Mouse (Mus musculus): ENCODE measurements around the gene Hist1h1e. TPM values are rescaled to one million over a fixed set of nuclear protein-coding genes. Genes with fewer than 3 reads are reported as not detected.
"Not testable (repeated sequence)": the region's sequence is repeated elsewhere in the genome, so short reads cannot be mapped to it uniquely, and the experiment has no call there.

The Hist1h1e gene
- total RNA-seq, 2 experiments from 2014 or later: 70.8 to 73.2 TPM

DNA sequence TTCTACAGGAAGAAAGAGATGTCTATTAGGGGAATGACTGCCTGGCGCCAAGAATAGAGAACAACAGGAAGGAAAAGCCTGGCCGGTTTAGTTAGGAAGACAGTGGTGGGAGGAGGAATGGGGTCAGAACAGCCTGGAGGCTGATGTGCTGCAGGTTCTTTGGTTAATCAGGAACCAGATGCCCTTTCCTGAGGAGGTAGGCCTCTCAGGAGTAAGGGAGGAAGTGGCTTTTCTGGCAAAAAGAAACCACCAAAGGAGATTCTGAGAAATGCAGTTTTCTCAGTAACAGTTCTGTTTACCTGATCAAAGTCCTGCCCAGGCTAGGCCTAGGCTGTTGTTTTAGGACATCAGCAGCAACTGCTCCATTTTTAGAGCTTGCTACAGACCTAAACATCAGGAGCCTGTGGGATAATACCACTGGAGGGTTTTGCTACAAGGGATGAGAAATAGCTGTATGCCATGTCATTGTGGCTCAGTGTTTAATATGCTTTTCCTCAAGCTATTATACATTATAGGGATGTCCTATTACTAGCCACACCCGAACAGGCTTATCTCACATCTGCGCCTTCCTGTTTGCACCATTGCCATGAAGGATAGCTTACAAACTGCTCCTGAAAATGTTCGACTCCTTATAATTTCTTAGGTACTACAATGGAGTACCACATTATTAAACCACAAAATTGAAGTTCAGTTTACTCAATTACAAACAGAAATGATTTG, 29.1 kb downstream of the Hist1h1e start:
- DNase-seq (ENCODE audit: low spot score in 2 of 2): no peak
- intact Hi-C loops (cut with DNase I): no loop called here

DNA sequence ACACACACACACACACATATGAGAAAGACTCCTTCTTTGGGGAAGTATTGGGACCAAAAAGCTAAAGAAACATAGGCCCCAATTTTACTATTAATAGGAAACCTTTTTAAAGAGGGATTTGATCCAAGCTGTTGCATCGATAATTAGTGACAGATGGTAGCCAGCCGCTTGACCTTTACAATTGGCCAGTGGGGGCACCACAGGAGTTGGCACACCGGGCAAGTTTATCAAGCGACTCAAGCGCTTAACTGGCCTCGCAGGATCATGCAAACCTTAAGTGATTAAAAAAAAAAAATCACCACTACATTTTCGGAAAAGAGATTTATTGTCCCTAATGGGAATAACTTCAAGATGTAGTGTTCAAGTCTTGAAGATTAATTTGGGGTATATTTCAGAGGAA, 29.7 kb downstream of the Hist1h1e start:
- no peak for DNase-seq (ENCODE audit: low spot score in 2 of 2)
- intact Hi-C loops (cut with DNase I): no loop called here

DNA sequence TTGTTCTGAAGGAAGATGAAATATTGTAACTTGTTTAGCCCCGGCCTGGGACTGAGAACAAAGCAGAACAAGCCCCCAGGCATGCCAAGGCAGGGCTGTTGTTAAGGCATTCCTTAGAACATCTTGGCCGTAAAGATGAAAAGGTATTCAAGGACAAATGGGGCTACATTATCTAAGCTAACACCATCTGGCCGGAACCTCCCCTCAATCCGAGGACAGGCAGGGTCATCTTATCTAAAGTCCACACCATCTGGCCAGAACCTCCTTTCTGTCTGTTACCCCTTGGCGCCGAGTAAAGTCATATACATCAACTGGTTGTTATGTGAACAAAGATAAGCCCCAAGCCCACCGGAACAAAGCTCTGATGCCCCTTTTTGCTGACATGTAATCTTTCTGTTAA, 30.5 kb downstream of the Hist1h1e start:
- DNase-seq (ENCODE audit: low spot score in 2 of 2); intact Hi-C loops (cut with DNase I): not testable (repeated sequence)

DNA sequence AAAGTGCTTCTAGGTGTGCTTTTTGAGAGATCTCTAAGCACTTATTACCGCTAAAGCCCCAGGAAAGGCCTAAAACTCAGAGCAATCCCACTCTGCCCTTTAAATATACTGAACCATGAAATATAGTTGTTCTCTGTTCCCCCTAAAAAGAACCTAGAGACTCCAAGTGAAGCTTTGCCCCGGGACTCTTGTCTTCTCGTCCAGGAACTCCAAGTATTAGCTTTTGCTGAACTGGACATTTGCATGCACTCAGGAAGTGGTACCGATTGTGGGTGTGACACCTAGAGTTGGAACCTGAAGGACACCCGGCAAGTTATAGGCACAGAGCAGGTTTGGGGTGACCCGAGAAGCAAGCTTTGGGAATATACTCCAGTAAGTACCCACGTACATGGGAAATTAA, 31.2 kb downstream of the Hist1h1e start:
- intact Hi-C loops (cut with DNase I): no loop called here
- DNase-seq (ENCODE audit: low spot score in 2 of 2): no peak

DNA sequence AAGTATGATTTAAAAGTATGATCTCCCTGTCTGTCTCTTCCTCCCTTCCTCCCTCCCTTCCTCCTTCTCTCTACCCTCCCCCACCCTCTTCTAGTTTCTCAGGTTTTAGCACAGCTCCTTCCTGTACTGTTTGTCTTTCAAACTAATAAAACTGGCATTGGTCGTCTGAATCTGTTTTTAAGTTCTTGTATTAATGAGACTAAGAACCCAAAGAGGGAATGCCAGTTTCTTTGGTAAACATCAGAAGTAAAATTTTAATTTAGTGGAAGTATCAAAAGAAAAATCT, 35.5 kb downstream of the Hist1h1e start:
- DNase-seq (ENCODE audit: low spot score in 2 of 2): no peak
- intact Hi-C loops (cut with DNase I): loop anchor here (5.0 kb wide), 2 partner anchors 35 to 95 kb away; partner anchors contain the start of genes Hist1h1e, Hist1h2ac, Hist1h2bc and Hist1h2be

DNA sequence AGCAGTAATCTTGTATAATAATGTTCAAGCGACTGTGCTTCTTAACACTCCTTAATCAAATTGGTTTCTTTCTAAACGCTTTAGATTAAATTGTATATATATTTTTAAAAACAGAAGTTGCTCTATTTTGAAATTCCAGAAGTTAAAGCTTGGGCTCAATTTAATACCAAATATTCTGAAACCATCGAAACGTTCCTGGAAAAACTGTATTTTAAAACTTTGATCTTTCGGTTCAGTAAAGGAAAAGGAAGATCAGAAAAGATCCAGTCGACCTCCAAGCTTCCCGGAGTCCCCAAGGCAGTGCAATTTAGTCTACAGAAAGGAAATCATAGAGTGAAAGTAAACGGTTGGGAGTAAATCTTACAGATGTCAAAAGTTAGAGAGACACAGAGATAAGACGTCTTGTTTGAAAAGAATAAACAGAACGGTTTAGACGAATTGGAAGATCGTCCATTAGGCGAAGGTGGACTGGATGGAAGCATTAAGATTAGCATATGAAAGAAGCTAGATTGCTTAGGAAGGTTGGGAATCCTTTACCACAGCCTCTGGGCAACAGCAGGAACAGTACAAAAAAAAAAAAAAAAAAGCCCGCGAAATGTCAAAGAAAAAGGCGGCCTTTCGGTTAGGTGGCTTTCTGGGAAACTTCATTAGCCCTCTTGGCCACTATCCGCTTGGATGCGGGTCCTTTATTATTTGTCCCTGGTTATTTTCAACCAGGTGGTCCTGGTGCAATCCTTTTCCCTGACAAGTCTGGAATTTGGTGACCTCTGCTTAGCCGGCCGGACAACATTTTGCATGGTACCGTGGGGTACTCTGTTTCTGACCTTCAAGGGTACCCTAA, 36.0 kb downstream of the Hist1h1e start:
- intact Hi-C loops (cut with DNase I): loop anchor here (5.0 kb wide), 2 partner anchors 36 to 96 kb away; partner anchors contain the start of genes Hist1h1e, Hist1h2ac, Hist1h2bc and Hist1h2be
- no peak for DNase-seq (ENCODE audit: low spot score in 2 of 2)

DNA sequence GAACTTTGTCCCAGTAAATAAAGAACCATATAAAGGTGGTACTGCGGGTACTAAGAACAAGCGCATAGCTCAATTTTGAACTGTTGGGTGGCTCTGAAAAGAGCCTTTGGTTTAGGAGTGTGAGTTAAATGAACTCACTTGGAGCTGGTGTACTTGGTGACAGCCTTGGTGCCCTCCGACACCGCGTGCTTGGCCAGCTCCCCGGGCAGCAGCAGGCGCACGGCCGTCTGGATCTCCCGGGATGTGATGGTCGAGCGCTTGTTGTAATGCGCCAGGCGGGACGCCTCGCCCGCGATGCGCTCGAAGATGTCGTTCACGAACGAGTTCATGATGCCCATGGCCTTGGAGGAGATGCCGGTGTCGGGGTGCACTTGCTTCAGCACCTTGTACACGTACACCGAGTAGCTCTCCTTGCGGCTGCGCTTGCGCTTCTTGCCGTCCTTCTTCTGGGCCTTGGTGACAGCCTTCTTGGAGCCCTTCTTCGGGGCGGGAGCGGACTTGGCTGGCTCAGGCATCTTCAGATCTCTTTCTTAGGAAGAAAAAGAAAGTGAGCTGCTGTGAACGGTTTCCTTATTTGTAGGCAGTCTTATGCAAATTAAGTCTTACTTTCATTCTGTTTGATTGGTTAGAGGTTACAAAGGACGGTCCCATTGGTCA, 36.8 kb downstream of the Hist1h1e start:
- intact Hi-C loops (cut with DNase I): loop anchor here (1.0 to 5.0 kb wide), 3 partner anchors 37 to 112 kb away; partner anchors contain the start of genes Hist1h1e, Hist1h2ac, Hist1h2bc and Hist1h2be
- DNase-seq (ENCODE audit: low spot score in 2 of 2): peak; percentile 67

DNA sequence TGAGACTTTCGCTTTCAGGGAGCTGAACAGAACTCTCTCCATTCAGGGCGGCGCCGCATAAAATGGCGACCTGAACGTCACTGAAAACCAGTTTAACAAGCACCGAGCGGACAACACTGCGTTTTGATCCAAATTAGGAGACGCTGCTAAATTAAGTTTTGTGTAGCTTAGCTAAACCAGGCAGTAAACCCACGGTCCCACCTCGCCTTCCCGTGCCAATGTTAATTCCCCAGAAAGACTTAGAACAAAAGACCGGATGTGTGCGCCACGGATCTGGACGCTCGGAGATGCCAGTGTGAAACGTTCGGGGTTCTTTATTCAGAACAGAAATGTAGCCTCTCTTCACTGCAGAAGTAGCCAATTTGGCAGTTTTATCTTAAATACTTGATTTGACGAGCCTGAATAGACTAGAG, 37.3 kb downstream of the Hist1h1e start:
- peak; percentile 76 to 77 for DNase-seq (ENCODE audit: low spot score in 2 of 2)
- intact Hi-C loops (cut with DNase I): loop anchor here (1.0 to 5.0 kb wide), 3 partner anchors 37 to 112 kb away; partner anchors contain the start of genes Hist1h1e, Hist1h2ac, Hist1h2bc and Hist1h2be

DNA sequence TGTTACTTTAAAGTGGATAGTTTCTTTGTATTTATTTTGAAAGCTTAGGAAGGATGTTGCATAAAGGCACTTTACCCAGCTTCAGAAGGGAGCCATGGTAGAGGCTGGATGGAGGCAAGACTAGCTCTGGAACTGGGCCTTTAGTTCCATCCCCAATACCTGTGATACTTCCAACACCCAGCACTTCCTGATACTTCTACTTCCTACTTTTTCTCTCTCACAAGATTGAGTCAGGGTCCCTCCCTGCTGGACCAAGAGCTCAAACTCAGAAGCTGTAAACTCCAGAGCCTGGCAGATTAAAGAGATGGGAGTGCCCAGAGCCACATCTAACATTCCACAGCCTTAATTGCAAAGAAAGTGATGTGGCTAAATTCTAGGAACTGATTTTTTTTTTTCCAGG, 38.0 kb downstream of the Hist1h1e start:
- DNase-seq (ENCODE audit: low spot score in 2 of 2): no peak
- intact Hi-C loops (cut with DNase I): loop anchor here (5.0 kb wide), 2 partner anchors 52 to 158 kb away; partner anchors contain the start of genes Hist1h2af and Hist1h4h

DNA sequence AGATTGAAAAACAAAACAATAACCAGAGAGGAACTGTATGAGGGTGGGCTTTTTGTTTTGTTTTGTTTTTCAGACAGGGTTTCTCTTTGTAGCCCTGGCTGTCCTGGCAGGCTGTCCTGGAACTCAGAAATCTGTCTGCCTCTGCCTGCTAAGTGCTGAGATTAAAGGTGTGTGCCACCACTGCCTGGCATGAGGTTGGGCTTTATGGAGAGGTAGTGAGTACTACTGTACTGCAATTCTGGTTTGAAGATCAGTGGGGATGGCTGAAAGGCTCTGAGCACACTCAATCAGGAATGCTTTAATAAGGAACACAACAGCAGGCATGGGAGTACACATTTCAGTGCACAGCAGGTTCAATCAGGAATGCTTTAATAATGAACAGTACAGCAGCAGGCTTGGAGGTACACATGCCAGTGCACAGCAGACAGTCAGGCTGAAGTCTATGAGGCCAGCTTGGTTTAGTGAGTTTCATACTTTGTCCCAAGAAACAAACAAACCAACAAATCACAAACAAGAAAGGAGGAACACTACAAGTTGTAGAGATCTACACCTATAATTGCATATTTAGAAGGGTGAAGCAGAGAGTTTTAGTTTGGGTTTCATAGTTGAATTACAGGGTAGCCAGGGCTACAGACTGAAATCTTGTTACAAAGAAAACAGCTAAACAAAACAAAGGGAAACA, 38.8 kb downstream of the Hist1h1e start:
- no peak for DNase-seq (ENCODE audit: low spot score in 2 of 2)
- intact Hi-C loops (cut with DNase I): loop anchor here (5.0 kb wide), 2 partner anchors 51 to 159 kb away; partner anchors contain the start of genes Hist1h2af and Hist1h4h

DNA sequence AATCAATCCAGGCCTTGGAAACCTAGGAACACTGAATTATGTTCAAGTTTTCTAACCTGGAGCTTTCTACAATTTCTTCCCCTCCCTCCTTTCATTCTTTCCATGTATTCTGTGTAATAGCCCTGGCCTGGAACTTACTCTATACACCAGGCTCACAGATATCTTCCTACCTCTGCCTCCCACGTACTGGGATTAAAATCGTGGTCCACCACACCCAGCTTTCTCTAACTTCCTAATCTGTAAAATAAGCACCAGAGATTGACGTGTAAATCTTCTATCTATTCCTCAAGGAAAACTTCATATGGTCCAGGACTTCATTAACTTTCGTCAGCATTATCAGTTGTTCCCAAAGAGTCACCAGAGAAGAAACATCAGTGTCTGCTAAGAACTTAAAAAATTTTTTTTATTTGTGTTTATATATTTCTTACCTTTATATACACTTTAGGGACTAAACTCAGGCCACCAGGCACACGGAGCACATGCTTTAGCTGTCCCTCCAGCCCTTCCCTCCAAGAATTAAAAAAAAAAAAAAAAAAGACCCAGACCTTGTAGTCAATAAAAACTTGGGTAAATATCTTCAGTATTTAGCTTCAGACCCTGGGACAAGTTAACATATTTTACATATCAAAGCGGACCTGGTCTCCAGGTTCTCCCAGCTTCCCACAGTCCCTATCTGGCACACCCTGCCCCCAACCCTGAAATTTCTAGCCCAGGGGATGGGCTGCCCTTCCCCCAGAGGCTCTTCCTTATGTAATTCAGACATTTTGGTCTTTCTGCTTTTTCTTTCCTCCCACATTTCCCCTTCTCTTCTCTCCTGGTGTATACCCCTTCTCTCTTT, 39.9 kb downstream of the Hist1h1e start:
- no peak for DNase-seq (ENCODE audit: low spot score in 2 of 2)
- intact Hi-C loops (cut with DNase I): loop anchor here (5.0 kb wide), 2 partner anchors 50 to 160 kb away; partner anchors contain the start of genes Hist1h2af and Hist1h4h

DNA sequence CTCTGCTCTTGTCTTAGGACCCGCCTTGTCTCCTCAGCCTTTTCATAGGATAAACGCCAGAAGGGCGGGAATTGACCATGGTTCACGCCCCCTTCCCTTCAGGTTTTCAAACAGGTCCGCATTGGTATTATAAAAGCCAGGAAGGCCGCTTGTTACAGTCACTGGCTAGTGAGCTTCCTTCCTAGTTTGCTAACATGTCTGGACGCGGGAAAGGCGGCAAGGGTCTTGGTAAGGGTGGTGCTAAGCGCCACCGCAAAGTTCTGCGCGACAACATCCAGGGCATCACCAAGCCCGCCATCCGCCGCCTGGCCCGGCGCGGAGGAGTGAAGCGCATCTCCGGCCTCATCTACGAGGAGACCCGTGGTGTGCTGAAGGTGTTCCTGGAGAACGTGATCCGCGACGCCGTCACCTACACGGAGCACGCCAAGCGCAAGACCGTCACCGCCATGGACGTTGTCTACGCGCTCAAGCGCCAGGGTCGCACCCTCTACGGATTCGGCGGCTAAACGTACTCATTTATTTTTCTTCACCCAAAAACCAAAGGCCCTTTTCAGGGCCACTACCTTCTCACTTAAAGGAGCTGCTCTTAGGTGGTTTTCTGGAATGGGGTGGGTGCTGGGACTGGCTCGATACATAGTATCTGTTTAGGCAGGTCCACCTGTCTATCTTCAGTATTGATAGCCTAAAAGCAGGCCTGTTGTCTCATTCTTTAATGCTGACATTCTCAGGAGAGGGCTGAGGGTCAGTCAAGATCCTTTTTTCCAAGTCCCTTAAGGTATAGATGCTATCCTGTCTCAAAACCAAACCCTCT, 40.7 kb downstream of the Hist1h1e start, which contains the start of gene Hist1h4d:
TSS of gene Hist1h4d (plus strand) at position 191 of the 811 bp plus-strand sequence.
- peak; percentile 98 for DNase-seq (ENCODE audit: low spot score in 2 of 2)
- intact Hi-C loops (cut with DNase I): loop anchor here (5.0 kb wide), 2 partner anchors 49 to 161 kb away; partner anchors contain the start of genes Hist1h2af and Hist1h4h

DNA sequence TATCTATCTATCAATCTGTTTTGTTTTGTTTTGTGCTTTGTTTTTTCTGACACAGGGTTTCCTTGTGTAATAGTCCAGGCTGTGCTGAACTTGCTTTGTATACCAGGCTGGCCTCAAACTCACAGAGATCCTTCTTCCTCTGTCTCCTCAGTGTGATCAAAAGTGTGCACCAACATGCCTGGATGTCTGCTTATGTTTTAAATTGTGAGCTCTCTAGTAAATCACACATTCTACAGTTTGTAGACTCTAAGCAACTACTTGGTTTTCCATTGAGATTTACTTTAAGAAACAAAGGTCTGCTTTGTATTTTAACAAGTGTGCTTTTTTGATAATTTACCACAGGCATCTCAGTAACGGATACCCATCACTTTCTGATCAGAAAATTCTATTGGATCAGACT, 44.5 kb downstream of the Hist1h1e start:
- DNase-seq (ENCODE audit: low spot score in 2 of 2): no peak
- intact Hi-C loops (cut with DNase I): no loop called here

DNA sequence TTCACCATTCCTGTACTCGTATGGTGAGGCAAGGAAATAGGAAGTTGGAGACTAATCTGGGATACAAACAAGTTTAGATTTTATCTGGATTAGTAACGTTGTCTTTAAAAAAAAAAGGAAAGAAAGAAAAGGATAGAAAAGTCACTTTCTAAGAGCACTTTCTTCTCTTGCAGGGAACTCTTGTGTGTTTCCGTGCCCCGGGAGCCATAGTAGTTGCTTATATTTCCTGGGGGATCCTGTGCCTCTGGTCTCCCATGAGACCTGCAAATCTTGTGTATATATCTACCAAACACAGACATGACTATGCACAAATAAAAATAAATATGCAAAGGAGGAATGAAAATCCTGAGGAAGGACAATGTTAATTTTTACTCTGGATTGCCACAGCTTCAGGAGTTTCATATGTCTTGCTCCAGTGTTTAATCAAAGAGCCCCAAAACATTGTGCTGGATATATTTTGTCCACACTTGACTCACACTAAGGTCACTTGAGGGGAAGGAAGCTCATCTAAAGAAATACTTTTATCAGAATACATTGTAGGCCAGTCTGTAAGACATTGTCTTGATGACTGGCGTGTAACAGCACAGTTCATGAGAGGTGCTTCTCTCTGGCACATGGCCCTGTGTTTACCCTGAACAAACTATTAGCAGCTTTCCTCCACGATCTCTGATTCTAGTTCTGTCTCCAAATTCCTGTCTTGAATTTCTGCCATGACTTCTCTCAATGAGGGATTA, 45.3 kb downstream of the Hist1h1e start:
- intact Hi-C loops (cut with DNase I): no loop called here
- DNase-seq (ENCODE audit: low spot score in 2 of 2): no peak

DNA sequence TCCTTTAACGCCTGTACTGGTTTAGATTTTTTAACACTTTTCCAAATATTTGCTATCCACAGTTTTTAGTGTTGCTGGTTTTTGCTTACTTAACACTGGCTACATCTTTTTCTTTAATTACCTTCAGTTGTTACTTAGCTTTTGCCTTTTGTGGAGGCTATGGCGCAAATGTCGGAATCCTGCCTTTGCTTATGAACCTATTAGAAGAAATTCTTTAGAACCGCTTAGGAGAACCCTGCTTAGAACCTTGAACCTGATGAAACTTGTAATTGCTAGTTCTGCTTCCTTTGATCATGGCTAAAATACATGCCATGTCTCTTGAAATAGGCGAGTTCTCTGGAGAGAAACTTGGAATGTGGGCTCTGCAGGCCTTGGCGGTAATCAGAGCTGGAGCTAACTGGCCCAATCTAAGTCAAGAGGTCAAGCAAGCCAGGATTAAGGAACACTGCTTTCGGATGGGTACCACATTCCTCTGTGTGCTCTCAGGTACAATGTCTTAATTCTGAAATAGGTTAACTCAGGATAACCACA, 45.9 kb downstream of the Hist1h1e start:
- no peak for DNase-seq (ENCODE audit: low spot score in 2 of 2)
- intact Hi-C loops (cut with DNase I): no loop called here

DNA sequence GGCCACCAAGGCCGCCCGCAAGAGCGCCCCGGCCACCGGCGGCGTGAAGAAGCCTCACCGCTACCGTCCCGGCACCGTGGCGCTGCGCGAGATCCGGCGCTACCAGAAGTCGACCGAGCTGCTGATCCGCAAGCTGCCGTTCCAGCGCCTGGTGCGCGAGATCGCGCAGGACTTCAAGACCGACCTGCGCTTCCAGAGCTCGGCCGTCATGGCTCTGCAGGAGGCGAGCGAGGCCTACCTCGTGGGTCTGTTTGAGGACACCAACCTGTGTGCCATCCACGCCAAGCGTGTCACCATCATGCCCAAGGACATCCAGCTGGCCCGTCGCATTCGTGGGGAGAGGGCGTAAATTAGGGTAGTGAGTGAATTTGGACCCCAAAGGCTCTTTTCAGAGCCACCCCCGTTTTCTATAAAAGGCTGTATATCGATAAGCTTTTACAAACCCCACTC, 46.5 kb downstream of the Hist1h1e start:
- intact Hi-C loops (cut with DNase I): not testable (repeated sequence)
- peak; percentile 24 to 38 for DNase-seq (ENCODE audit: low spot score in 2 of 2)

Measured in left cerebral cortex, postnatal 36 days (tissue).